Mouse (Mus musculus): Measurements from ENCODE around the gene Arl16.
A peak's percentile ranks its signal among the peaks of the same experiment; 100 is the strongest.

The Arl16 gene

GRCm38 (mm10) chr11:120491317-120492023, 24.1 kb upstream of the Arl16 start, which contains the start of gene Slc25a10:
Gene Slc25a10 (plus strand): TSS chr11:120491840.
- peak; percentile 88 for DNase-seq

DNA sequence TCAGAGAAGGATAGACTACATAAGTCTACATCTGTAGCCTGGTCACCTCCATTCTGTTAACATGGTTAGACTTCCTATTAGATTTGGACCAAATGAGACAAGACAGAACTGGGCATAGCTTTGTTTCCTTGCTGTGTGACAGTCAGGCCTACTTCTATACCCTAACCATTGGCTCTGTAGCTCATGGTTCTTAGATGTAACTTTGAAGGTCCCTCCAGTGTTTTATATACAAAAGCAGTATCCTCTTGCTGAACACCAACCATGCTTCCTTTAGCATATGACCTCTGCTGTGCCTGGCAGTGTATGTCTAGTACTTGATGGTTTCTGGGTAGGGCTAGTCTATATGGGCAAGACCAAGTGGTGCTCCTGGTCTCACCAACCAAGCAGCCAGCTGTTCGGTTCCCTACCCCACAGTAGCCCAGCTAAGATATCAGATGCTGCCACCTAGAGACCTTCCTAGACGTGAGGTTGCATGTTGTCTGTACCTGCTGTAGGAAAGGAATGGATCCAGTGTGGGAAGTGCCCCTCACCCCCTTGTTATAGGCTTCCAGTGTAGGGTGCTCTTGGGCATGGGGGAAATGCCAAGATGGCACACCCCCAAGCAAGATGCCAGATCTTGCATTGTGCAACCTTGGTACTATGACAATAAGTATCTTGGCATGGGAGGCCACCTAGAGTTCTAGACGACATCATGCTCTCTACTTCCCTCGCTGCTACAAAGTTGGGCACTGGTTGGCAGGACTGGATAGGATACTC, 23.1 kb upstream of the Arl16 start:
- no peak for DNase-seq

GRCm38 (mm10) chr11:120489054-120489761, 21.8 kb upstream of the Arl16 start:
- peak; percentile 86 for DNase-seq

DNA sequence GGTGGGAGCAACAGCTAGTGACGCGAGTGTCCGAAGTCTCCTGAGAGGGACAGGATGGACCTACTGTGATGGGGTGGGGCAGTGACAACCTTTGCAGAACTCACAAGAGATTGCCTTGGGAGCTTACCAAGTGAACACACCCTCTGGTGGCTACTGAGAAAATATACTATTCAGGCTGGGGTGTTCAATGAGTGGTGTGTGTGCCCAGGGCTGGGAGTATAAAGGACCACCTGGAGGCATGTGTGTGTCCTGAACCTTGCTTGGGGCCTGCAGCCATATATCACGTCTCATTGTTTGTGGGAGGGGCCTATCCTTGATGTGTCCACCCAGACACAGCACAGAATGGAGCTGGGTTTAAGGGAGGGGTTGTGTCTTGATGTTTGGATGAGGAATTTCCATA, 21.1 kb upstream of the Arl16 start:
- no peak for DNase-seq

DNA sequence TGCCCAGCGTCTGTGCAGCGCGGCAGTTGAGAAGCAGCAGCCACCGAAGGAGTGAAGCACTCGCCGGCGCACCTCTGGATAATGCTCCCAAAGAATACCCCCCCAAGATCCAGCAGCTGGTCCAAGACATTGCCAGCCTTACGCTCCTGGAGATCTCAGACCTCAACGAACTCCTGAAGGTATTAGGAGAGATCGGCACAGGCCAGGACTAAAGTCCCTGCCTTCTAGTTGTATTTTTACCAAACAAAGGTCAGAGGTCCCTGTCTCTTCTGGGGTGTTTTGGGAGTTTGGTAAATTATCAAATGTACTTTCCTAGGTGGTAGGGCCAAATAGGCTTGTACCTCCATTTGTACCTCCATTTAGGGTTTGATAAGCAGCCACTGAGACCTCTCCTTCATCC, 17.8 kb upstream of the Arl16 start:
- no peak for DNase-seq

DNA sequence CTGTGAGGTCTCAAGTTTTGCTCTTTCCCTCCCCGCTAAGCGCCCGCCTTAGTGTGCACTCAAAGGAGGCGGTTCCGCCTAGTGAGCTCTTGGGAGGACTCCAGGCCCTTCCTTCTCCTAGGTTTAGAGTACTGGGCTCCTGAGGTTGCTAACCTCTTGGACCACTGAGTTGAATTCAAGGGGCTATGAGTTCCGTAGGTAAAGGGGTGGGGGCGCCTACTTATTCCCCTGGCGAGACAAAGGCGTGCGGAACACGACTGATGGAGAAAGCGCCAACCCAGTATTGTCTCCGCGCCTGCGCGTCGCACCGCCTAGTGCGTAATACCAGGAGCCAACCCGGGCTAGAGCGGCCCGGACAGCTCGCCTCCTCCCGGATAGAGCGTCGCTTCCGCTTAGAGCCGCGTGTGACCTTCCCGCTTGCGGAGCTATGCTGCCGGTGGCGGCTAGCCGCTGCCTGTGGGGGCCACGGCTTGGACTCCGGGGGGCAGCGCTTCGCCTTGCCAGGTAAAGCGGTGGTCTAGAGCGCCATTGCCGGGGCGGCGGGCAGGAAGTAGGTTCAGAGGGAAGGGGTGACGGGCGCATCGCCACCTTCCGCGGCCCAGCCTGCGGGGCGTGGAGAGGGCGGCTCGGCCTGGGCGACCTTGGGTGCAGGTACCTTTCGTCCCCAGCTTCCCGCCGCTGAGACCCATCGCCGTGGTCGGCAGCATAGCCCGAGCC, 17.0 kb upstream of the Arl16 start, which contains the start of gene Mrpl12:
Mrpl12 (plus strand) TSS at position 349 of the 717 bp plus-strand sequence.
- peak; percentile 88 for DNase-seq

- no peak for DNase-seq
Observed at GRCm38 (mm10) chr11:120483448-120483934, 16.1 kb upstream of the Arl16 start.

DNA sequence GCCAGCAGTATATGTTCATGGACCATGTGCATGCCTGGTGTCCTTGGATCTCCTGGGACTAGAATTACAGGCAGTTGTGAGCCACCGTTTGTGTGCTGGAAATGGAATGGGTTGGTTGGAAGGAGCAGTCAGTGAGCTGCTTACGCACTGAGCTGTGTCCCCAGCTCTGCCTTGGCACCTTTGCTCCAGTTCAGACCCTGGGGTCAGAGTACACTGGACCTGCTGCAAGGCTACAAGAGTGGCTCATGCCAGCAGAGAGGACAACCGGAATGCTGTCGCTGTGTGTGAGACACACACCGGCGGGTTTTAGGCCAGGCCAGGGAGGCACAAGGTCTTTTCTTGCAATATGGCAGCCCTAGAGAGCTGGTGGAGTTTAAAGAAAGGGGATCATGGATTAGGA, 4.6 kb upstream of the Arl16 start:
- no peak for DNase-seq

DNA sequence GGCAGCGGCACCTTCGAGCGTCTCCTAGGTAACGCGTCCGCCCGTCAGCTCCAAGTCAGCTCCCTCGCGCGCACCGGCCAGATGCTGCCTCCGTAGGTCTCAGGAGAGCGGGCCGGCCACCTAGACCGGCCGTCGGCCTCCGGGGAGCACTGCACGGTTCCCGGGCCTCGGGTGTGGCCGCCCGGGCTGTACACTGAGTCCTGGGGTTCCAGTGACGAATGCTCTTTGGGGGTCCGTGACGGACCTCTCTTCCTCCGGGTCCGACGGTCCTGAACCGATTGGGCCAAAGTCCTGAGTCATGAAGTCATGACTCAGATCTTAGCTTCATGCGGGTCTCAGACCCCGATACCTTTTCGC, 307 bp upstream of the Arl16 start:
- no peak for DNase-seq

DNA sequence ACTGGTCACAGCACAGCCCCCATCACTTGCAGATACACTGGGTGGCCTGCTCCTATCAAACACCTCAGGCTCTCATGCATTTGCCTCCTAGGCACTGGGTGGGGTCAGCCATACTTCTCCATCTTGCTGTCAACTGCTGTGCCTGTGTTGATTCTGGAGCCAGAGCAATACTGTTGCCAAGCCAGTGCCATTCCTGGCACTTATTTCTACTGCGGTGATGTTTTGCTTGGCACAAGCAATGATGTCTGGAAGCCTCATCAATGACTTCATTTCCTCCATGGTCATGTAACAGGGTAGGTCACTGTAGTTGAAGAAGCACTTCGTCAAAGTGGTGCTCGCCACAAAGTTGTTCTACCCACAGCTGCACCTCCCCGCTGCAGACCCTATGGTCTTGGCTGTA, 1.9 kb downstream of the Arl16 start:
- DNase-seq, result no peak

DNA sequence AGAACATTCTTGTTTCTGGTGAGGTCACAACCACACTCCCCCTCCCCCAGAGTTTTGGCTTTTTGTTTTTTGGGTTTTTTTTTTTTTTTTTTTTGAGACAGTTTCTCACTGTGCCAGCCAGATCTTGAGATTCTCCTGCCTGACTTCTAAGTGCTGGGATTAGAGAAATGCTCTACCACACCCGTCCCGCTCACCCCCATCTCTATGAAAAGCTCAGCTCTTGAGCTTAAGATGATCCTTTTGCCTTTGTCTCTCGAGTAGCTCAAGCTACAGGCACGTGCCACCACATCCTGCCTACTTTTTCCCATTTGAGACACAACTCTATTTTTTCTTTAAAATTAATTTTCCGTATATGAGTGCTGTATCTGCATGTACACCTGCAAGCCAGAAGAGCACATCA, 3.0 kb downstream of the Arl16 start:
- DNase-seq, result no peak

- no peak for DNase-seq
Observed at GRCm38 (mm10) chr11:120463536-120463935, 3.9 kb downstream of the Arl16 start.

GRCm38 (mm10) chr11:120458847-120459597, 8.4 kb downstream of the Arl16 start:
- DNase-seq, result no peak

DNA sequence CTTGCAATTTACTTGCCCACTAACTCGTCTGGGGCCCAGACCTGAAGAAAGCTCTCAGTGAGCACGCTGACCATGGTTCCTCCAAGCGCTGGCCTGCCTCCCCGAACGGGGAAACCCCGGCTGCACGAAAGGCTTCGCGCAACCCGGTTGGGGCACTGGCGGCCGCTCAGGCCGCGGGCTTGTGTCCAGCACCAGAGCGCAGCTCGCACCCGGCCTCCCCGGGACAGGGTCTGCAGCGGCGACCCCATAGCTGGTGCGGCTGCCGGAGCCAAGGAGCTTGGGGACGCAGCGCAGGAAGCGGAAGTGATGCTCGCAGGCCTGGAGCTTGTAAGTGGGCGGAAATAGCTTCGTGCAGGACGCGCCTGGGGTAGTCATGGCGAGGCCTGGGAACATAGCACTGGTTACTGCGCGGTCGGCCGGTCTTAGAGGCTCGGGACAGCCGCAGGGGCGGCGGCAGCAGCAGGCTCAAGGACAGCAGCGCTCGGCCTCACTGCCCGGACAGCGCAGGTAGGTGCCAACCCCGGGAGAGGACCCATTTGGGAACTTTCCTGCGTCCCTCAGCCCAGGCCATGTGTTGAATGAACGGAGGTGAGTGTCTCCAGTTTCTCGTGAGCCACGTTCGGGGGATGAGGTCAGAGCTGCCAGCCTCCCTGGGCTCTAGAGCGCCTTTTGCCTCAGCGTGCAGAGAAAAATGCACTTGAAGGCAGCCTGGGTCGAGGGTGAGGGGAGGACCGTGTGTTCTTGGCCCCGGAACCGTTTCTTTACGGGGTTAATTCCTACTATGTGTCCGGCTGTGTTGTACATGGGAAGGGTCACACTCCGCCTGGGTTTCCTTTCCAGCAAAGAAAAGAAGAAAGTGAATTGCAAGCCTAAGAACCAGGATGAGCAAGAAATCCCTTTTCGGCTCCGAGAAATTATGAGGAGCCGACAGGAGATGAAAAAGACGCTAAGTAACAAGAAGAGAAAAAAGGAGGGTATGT, 9.3 kb downstream of the Arl16 start, which contains the start of the genes Oxld1 and Ccdc137:
Oxld1 (minus strand) TSS at position 297 of the 980 bp plus-strand sequence.
Ccdc137 (plus strand) TSS at position 344 of the 980 bp plus-strand sequence.
- DNase-seq, result peak; percentile 56

DNA sequence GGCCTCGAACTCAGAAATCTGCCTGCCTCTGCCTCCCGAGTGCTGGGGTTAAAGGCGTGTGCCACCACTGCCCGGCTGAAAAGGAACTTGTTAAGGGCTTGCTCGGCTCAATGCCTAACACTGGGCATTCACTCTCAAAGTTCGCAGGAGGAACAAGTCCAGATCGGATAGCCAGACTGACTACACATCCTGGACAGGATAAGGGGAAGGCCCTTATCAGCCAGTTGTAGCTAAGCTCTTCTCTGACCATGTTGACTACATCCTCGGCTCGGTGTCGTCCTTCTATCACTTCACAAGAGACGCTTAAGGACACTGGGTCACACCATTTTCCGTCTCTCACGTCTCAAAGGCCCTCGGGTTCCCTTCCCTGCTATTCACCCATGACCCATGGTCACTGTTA, 10.0 kb downstream of the Arl16 start:
- no peak for DNase-seq

- no peak for DNase-seq
Observed at GRCm38 (mm10) chr11:120455413-120455812, 12.0 kb downstream of the Arl16 start.

DNA sequence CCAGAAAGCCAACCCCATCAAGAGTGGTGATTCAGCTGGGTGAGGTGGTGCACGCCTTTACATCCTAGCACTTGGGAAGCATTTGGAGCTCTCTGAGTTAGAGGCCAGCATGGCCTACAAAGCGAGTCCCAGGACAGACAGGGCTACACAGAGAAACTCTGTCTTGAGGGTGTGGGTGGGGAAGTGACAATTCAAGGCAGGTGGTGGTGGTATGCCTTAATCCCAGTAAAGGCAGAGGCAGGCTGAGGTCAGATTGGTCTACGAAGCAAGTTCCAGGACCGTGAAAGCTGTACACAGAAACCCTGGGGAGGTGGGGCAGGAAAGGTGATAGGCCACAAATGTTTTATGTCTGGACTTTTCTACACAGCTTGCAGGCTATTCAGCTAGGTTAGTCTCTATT, 12.4 kb downstream of the Arl16 start:
- no peak for DNase-seq

DNA sequence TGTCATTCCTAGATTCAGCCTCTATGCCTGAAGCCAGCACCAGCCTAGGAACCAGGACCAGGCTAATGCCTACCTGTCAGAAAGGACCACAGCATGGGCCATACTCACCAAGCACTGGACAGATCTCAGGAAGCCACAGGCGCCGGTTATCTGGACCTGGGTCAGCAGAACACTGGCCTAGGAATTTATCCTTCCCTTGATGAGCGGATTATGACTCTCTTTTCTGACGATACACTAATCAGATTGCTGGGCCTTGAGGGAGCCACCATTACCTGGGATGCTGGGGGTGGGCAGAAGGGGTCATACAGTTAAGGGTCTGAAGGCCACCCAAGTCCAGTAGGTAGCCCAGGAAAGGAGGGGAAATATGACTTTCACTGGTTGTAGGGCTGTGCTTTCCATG, 14.1 kb downstream of the Arl16 start, which contains the start of gene Pde6g:
Pde6g (minus strand) TSS at position 195 of the 400 bp plus-strand sequence.
- no peak for DNase-seq

DNA sequence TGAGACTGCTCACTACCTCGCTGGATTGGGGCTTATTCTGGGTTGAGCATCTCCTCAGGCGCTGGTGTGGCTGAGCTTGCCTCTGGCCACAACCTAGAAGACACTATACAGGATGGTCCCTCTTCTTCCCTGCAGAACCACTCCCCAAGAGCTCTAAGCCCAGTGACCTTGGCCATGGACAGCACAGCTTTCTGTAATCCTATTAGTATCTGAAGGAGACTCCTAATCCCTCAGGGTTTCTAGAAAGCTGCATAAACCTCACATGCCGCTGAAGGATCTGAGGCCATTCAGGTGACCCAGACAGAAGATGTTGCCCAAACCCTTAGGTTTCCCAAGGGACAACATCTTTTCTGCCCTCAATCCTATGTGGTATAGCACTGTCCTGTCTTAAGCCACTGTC, 15.2 kb downstream of the Arl16 start:
- no peak for DNase-seq

- no peak for DNase-seq
Observed at GRCm38 (mm10) chr11:120447179-120447578, 20.2 kb downstream of the Arl16 start.

DNA sequence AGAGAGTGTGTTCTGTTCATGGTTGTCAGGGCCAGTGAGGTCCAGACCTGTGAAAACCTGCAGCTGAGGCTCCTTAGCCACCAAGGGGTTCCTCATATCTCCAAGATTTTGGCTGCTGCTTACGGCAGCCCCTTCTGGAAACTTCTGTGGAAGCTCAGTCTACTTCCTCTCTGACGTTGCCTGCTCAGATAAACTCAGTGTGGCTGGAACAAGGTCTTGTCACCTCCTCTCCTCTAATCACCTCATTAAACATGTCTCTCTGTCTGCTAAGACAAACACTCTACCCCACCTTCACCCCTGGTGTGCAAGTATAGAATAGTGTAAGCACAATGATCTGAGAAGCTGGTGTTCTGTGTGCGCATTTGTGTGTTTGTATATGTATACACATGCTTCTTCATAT, 21.9 kb downstream of the Arl16 start:
- no peak for DNase-seq
